Mouse (Mus musculus) cerebellum, adult 18-20 months (tissue): ENCODE measurements around the gene Trim8.
A peak's percentile ranks its signal among the peaks of the same experiment; 100 is the strongest.

Experiments used
- DNase-seq, 2 experiments: peaks; one replicate each; pipeline ENCODE4 v3.0.0; 2021

The Trim8 gene

GRCm38 (mm10) chr19:46501401-46502068 is at the start of gene Trim8:
Gene Trim8 (plus strand): TSS chr19:46501702.
- DNase-seq: peak; percentile 74 to 84

GRCm38 (mm10) chr19:46452052-46452827 is 49.3 kb upstream of the Trim8 start:
- peak; percentile 62 to 69 for DNase-seq

GRCm38 (mm10) chr19:46452916-46453315 is 48.6 kb upstream of the Trim8 start:
- peak in 1 of 2 experiments; percentile 21 for DNase-seq

- DNase-seq: no peak
Measured at GRCm38 (mm10) chr19:46454126-46454880, 47.2 kb upstream of the Trim8 start.

GRCm38 (mm10) chr19:46455032-46455431 is 46.5 kb upstream of the Trim8 start:
- DNase-seq: no peak

GRCm38 (mm10) chr19:46455556-46455955 is 45.9 kb upstream of the Trim8 start:
- no peak for DNase-seq

GRCm38 (mm10) chr19:46456018-46456735 is 45.3 kb upstream of the Trim8 start:
- DNase-seq: no peak

- DNase-seq: no peak
Measured at GRCm38 (mm10) chr19:46457798-46458197, 43.7 kb upstream of the Trim8 start.

GRCm38 (mm10) chr19:46459256-46459655 is 42.2 kb upstream of the Trim8 start:
- DNase-seq: no peak

- DNase-seq: no peak
Measured at GRCm38 (mm10) chr19:46459889-46460288, 41.6 kb upstream of the Trim8 start.

GRCm38 (mm10) chr19:46462574-46462973 is 38.9 kb upstream of the Trim8 start:
- no peak for DNase-seq

- no peak for DNase-seq
Measured at GRCm38 (mm10) chr19:46463446-46463845, 38.1 kb upstream of the Trim8 start.

- no peak for DNase-seq
Measured at GRCm38 (mm10) chr19:46466160-46466559, 35.3 kb upstream of the Trim8 start.

- DNase-seq: no peak
Measured at GRCm38 (mm10) chr19:46467051-46467503, 34.4 kb upstream of the Trim8 start.

- no peak for DNase-seq
Measured at GRCm38 (mm10) chr19:46470364-46471240, 30.9 kb upstream of the Trim8 start.

GRCm38 (mm10) chr19:46471324-46472093 is 30.0 kb upstream of the Trim8 start:
- no peak for DNase-seq

GRCm38 (mm10) chr19:46477432-46477845 is 24.1 kb upstream of the Trim8 start:
- no peak for DNase-seq

GRCm38 (mm10) chr19:46478242-46478641 is 23.3 kb upstream of the Trim8 start:
- no peak for DNase-seq

- no peak for DNase-seq
Measured at GRCm38 (mm10) chr19:46478826-46479225, 22.7 kb upstream of the Trim8 start.

GRCm38 (mm10) chr19:46479306-46480075 is 22.0 kb upstream of the Trim8 start:
- no peak for DNase-seq
